ENCODE assay signal across 13 mouse cellular contexts in genomic region chr6:23253353-23254311, GRCm38 (mm10). TPM values are rescaled to one million over a fixed set of nuclear protein-coding genes. Genes with fewer than 3 reads are reported as not detected.
A peak's percentile ranks its signal among the peaks of the same experiment; 100 is the strongest.
DNase-seq lines count a peak whose midpoint lies in the region; ATAC-seq and TF ChIP-seq lines count a peak whose summit lies in the region.
"Had no signal": no experiment of that assay in that cellular context is flagged by ENCODE, and none has a peak within 500 bp of the region (broad histone marks: within the 10 kb centered on the region; RNA-seq: fewer than 3 reads in every experiment).

No protein-coding gene starts in this region.

- under 1% methylated on average over 42 of the region's 43 CpGs for WGBS in heart, embryonic 13.5 days
- under 1% methylated on average over 43 of the region's 43 CpGs for WGBS in limb, embryonic 10.5 days

- no peaks in the 10 kb centered on the region for H3K36me3 ChIP-seq in heart, embryonic 13.5 days
- H3K36me3 ChIP-seq in testis, adult 2 months (ENCODE audit: control insufficient read depth, insufficient read depth, low read length): no peaks in the 10 kb centered on the region
- H3K36me3 ChIP-seq in limb, embryonic 10.5 days: no peaks in the 10 kb centered on the region

- H3K4me1 ChIP-seq in heart, embryonic 13.5 days: peaks cover 20% of the 10 kb centered on the region
- peaks cover 14% of the 10 kb centered on the region; the same call in 1 of the 2 replicates for H3K4me1 ChIP-seq in testis, adult 2 months (ENCODE audit: control insufficient read depth, insufficient read depth, low read length)
- H3K4me1 ChIP-seq in limb, embryonic 10.5 days: peaks cover 21% of the 10 kb centered on the region

- no peak for TF ChIP-seq CTCF in testis, adult 2 months (IDR thresholded peaks at IDR 0.05; ENCODE audit: control insufficient read depth, insufficient read depth, insufficient replicate concordance, low read depth, low read length)

- TF ChIP-seq POLR2A in testis, adult 2 months (IDR thresholded peaks at IDR 0.05; ENCODE audit: control insufficient read depth, low read depth, low read length): no peak

- ATAC-seq in heart, embryonic 13.5 days (ENCODE audit: extremely low read depth, insufficient number of reproducible peaks, low FRiP score, low TSS enrichment): no peak
- no peak for ATAC-seq in activated CD4-positive, CD25-positive, alpha-beta regulatory T cell, adult 4 months

- no peak overlapping the region for H3K27ac ChIP-seq in heart, embryonic 13.5 days (replicated peaks)
- no peak overlapping the region for H3K27ac ChIP-seq in testis, adult 2 months (ENCODE audit: control insufficient read depth, insufficient read depth, low read depth, low read length)
- no peak overlapping the region for H3K27ac ChIP-seq in limb, embryonic 10.5 days

- no peak overlapping the region for H3K9ac ChIP-seq in heart, embryonic 13.5 days

- peak overlapping the region; percentile 14; the same call in 1 of the 2 replicates for H3K4me3 ChIP-seq in heart, embryonic 13.5 days
- H3K4me3 ChIP-seq in testis, adult 2 months (ENCODE audit: control insufficient read depth, low read depth, low read length): peak overlapping the region; percentile 12
- peak overlapping the region; percentile 34 for H3K4me3 ChIP-seq in limb, embryonic 10.5 days
- H3K4me3 ChIP-seq: erythroblast, embryonic 14.5 days had no signal

- no peaks in the 10 kb centered on the region for H3K9me3 ChIP-seq in heart, embryonic 13.5 days
- H3K9me3 ChIP-seq in limb, embryonic 10.5 days (replicated peaks): no peaks in the 10 kb centered on the region

- H3K27me3 ChIP-seq in heart, embryonic 13.5 days (replicated peaks): peaks cover 92% of the 10 kb centered on the region
- peaks cover 10% of the 10 kb centered on the region for H3K27me3 ChIP-seq in testis, adult 2 months (ENCODE audit: control insufficient read depth, insufficient read depth, low read length)
- peaks cover 98% of the 10 kb centered on the region for H3K27me3 ChIP-seq in limb, embryonic 10.5 days (ENCODE audit: low read depth, poor library complexity, severe bottlenecking)

- H3K4me2 ChIP-seq in heart, embryonic 13.5 days: peak overlapping the region; percentile 36

- DNase-seq in heart, adult 9 months (ENCODE audit: low spot score in 2 of 2): no peak
- no peak for DNase-seq in testis, postnatal 10 days (ENCODE audit: low spot score)
- peak; percentile 67 for DNase-seq in limb, embryonic 10.5 days (ENCODE audit: low spot score)
- DNase-seq in urinary bladder, postnatal 14 days (ENCODE audit: low spot score): no peak
- DNase-seq in adrenal gland, postnatal 14 days: no peak
- DNase-seq: adrenal gland, adult 8-10 months; B cell, adult 2 months; lung, adult 18-20 months had no signal

RNA-seq across cellular contexts. Expression of gene Fezf1, which starts 5.5 kb away (rescaled TPM):
- 0.06 TPM in 1 of 2 replicates, not detected in the other for polyA plus RNA-seq in heart, embryonic 13.5 days (2015; fragmentation: Nextera tagmentation; extraction: Ambion mirVana)
- polyA plus RNA-seq in testis, adult 2 months (2012; rRNA removed): 0.05 TPM in 2 replicates
- polyA plus RNA-seq in limb, embryonic 10.5 days (2016; fragmentation: Nextera tagmentation; extraction: Ambion mirVana): not detected in 2 replicates
- not detected in 2 replicates for total RNA-seq in adrenal gland, postnatal 14 days (2021)
- polyA plus RNA-seq in activated CD4-positive, CD25-positive, alpha-beta regulatory T cell, adult 4 months (2017; shearing (Covaris generic)): not detected
- total RNA-seq: adrenal gland, adult 8-10 months; heart, postnatal 25 days had no signal
- polyA plus RNA-seq: erythroblast, embryonic 14.5 days had no signal
